Mouse (Mus musculus) adrenal gland, adult 8-10 months (tissue): ENCODE results near the gene Gata1. TPM values are rescaled to one million over a fixed set of nuclear protein-coding genes. Genes with fewer than 3 reads are reported as not detected.
"Not testable (repeated sequence)": the region's sequence is repeated elsewhere in the genome, so short reads cannot be mapped to it uniquely, and the experiment has no call there.

Source experiments
- DNase-seq: peaks from one replicate; pipeline ENCODE4 v3.0.0; 2022
- total RNA-seq, 4 experiments: library from RNA; stranded (reverse); gene quantifications; 2 replicates each; pipeline ENCODE4 v1.2.4; 2022

The Gata1 gene
- total RNA-seq, result 1 to 10 TPM in 2 of 4 experiments, not detected in 2; 1.7 to 2.6 TPM

DNA sequence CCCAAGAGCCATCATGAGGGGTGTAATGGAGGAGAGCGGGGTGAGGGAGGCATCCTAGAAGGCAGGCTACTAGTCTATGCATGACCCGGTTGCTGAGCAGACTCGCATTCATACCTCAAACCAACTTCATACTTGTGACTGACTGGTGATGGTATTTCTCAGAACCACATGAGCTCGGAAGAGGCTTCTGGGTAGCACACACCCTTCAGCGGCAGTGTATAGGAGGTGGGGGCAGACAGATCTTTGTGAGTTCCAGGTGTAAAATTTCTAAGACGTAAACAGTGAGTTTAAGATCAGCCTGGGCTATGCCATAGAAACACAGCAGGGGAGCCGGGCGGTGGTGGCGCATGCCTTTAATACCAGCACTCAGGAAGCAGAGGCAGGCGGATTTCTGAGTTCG, at the start of gene Gata1:
Gata1 (minus strand) TSS at position 180 of the 400 bp plus-strand sequence.
- DNase-seq, result no peak

- no peak for DNase-seq
Measured at GRCm38 (mm10) chrX:8026811-8027210, 48.9 kb upstream of the Gata1 start.

DNA sequence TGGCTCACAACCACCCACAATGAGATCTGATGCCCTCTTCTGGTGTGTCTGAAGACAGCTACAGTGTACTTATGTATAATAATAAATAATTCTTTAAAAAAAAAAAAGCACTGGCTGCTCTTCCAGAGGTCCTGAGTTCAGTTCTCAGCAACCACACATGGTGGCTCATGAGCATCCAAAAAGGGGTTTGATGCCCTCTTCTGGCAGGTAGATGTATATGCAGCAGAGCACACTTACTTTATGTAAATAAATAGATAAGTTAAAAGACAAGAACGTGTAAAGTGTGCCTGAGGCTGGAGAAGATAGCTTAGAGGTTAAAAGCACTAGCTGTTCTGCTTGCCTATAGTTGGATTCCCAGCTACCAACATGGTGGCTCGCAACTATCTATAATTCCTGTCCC, 46.9 kb upstream of the Gata1 start:
- DNase-seq, result no peak

DNA sequence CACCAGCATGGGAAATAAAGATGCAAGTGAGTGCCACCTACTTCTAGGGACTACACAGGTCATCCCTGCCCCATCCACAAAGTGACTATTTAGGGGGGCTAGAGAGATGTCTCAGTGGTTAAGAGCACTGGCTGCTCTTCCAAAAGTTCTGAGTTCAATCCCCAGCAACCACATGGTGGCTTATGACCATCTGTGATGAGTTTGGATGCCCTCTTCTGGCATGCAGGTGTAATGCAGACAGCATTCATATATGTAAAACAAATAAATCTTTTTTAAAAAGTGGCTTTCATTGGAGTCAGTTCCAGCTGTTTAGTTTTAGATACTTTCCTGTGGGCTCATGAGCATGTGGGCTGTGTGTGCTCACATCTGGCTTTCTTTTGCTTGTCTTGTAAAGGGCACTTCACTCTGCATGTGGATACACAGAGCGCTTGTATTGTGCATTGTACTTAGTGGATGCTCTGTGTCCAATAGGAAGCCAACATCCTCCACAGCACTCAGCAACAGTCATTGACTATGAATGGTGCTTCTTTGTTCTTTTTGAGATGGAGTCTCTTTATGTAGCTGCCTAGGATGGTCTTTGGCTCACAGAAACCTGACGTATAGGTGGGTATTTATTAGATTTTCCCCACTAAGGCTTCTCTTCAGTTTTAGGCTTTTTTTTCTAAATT, 42.4 kb upstream of the Gata1 start:
- no peak for DNase-seq

DNA sequence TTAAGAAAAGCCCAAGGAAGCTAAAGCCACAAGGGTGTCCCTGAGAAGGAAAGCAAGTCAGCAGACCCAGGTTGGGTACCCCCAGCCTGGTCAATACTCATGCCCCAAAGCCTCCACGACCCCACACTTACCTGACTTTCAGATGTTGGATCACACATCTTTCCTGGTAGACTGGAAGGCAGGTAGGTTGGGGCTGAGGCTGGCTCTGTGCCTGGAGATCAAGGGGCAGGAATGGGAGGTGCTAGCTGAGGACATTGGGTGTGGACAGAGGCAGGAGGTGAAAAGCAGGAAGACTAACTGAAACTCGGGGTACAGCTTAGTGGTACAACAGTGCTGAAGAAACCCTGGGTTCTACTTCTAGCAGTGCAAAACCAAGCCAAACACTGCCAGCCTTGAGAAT, 40.4 kb upstream of the Gata1 start, which contains the start of gene Glod5:
Glod5 (minus strand) TSS at position 207 of the 400 bp plus-strand sequence.
- no peak for DNase-seq

DNA sequence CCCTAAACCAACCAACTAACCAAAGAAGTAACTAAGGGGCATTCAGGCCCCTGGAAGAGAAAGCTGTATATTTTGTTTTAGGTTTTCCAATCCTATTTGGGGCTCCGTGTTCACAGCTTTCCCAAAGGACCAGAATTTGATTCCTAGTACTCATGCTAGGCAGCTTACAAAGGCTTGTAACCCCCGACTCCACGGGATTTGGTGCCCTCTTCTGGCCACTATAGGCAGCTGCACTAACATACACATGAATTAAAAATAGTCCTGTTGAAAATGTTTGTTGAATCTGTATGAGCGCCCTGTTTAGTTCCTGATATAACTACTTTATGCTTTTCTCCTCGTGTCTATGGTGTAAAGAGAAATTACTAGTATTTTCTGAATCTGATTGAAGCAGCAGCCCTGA, 39.3 kb upstream of the Gata1 start:
- DNase-seq, result no peak

DNA sequence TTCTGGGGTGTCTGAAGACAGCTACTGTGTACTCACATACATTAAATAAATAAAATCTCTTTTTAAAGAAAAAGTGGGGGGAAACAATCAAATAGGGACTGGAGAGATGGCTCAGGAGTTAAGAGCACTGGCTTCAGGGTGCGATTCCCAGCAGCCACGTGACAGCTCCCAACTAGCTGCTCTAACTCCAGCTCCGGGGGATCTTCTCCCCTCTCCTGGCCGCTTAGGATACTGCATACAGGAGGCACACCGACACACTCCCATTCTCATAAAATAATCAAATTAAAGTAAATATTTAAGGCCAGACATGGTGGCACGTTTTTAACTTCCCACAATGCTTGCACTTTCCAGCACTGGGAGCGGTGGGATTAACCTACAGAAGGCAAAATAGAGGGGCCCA, 37.8 kb upstream of the Gata1 start:
- not testable (repeated sequence) for DNase-seq

DNA sequence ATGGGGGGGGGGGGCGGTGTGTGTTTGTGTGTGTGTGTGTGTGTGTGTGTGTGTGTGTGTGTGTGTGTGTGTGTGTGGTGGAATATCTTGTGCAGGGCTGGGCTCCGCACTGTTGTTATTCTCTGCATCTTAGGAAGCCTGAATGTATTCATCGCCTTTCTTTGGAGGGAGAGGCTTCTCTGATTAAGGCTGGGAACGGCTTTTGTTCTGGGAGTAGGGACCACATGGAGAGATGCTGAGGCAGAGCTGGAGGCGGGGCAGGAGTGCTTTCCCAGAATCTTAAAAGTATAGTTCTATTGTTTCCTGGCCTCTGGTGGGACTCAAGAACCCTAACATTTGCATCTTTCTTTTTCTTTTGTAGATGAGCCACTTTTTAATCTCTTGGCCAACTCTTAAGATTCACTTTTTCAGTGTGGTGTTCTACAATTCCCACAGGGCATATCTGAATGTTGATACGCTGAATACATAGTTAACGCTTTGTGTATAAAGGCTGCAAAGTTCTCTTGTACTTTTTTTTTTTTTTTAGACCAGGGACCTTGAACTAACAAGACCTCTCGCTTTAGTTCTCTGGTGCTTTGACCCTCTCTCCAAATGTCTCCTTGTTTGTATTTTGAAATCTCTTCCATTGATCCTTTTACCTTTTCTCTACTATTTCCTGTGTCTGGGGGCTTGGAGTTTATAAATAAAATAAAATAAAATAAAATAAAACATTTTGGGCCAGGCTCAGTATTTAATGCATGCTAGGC, 35.9 kb upstream of the Gata1 start:
- DNase-seq, result no peak

GRCm38 (mm10) chrX:8013157-8013556, 35.3 kb upstream of the Gata1 start:
- no peak for DNase-seq

- DNase-seq, result not testable (repeated sequence)
Measured at GRCm38 (mm10) chrX:8009356-8009755, 31.5 kb upstream of the Gata1 start.

- DNase-seq, result no peak
Measured at GRCm38 (mm10) chrX:8008543-8008942, 30.7 kb upstream of the Gata1 start.

DNA sequence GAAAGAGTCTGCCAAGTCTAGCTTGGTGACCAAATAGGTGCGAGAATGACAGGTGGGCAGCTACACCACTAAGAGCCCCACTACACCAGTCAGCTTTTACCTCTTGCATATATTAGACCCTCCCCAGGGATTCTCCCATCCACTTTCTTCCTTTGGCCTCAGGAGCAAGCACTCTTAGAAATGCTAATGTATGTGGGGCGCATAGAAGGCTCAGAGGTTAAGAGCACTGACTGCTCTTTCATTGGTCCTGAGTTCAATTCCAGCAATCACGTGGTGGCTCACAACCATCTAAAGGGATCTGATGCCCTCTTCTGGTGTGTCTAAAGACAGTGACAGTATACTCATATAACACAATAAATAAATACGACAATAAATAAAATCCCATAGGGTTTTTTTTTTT, 25.1 kb upstream of the Gata1 start:
- DNase-seq, result no peak

- no peak for DNase-seq
Measured at GRCm38 (mm10) chrX:8002001-8002400, 24.1 kb upstream of the Gata1 start.

DNA sequence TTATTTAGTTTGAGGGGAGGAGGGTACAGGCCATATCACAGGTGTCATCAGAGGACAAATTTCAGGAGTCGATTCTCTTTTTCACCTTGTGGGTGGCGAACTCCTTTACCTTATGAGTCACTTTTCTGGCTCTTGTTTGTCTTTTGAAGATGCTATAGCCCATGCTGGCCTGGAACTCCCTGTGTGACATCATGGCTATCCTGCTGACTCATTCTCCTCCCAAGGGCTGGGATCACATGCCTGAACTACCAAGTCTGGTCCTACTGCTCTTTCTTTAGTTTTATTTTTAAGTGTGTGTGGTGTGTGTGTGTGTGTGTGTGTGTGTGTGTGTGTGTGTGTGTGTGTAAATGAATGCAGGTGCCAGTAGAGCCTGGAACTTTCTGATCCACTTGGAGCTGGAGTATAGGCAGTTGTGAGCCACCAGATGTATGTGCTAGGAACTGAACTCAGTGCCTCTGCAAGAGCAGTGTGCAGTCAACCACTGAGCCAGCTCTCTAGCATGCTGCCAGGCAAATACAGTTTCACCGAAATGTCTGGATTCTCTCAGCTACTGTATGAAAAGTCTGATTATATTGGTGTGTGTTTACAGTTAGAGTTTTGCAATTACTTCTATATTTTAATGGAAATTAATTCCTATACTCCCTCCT, 22.8 kb upstream of the Gata1 start:
- peak; percentile 29 for DNase-seq

GRCm38 (mm10) chrX:7993068-7993735, 15.3 kb upstream of the Gata1 start:
- DNase-seq, result no peak

DNA sequence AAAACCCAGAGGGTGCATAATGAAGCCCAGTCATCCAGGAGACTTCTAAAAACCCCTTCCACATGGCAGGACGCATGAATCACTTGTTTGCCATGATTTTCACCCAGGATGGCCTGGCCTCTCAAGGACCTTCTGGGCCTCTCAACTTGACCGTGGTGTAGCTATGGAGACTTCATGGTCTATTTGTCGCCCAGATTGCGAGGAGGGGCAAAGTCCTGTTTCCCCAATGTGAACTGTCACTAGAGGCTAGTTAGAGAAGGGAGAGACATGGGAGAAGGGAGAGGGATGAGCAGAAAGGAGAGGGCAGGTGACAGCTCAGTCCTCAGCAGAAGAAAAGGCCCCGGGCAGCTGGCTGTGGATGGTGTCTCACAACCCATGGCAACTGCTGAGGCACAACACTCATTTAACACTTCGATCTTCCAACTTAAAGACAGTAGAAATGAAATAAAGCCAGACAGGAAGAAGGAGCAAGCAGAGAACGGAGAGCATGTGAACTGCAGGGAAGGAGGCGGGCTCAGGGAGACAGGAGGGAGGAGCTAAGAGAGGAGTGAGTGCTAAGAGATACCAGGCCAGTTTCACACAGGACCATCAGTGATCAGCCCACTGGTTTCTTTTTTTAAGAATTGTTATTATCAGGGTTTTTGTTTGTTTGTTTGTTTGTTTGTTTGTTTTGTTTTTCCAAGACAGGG, 14.7 kb upstream of the Gata1 start:
- DNase-seq, result no peak

DNA sequence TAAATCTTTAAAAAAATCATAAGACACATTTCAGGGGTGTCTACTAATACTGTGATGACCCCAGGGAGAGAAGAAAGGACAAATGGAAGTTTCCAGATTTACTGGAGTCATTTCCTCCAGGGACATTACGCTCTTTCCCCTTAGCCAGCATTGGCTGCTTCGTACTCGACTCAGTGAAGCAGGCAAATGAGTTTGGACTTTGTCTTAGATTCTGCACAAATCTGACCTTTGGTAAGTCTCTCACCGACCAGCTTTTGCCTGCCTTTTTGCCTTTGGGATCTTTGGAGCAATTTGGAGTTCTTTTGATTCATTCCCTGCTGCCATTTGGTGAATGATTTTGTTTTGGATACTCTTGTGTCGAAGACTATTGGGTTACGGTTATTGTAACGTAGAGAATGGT, 3.5 kb upstream of the Gata1 start:
- DNase-seq, result no peak

DNA sequence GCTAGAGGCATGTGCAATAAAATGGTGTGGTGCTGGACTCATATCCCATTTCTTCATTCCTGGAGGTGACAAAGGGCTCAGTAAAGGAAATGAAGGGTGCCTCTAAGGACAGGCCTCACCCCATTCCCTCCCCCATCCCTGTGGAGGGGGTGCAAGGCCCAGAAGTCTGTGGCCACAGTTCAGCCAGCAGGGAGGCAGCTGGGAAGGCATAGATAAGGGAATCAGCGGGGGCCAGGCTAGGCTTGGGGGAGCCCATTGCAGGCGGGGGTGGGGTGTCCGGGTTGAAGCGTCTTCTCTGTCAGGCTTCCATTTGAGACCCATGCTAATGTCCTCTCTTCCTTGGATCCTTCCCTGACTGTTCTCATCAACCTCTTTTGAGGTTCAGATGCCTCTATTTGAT, 6.6 kb downstream of the Gata1 start:
- no peak for DNase-seq

DNA sequence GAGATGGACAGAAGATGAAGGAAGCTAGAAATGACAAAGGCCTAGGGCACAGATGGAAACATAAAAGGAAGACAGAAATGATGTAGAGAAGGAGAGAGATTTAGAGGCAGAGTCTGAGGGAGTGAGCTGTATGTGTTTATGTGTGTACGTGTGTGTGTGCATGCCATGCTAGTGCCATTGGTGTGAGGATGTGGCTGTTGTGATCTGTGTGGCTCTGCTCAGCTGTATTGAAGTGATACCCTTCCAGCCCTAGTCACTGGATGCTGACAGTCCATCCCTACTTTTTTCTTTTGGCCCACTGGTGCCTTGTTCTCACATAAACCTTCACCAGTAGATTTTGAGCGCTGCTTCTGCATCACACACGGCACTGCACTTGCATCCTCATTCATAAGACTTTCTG, 9.0 kb downstream of the Gata1 start:
- DNase-seq, result no peak

GRCm38 (mm10) chrX:7968226-7968625, 9.6 kb downstream of the Gata1 start:
- DNase-seq, result no peak

GRCm38 (mm10) chrX:7967596-7968201, 10.2 kb downstream of the Gata1 start:
- DNase-seq, result no peak

DNA sequence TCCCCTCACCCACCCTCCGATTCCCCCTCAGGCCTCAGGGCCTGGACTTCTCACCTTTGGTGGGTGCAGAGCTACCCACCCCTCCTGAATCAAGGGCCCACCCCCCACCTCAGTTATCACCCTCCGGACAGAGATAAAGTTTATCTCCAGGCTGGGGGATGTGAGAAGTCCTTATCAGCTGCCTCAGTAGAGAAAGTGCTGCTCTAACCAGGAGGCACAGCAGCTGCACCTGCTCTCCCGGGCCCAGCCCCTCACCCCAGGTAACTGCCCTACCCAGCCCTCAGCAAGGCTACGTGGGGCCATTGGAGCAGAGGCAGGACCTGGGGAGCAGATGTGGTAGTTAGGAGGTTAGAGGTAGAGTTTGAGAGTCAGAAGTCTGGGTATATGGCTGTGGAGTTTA, 11.7 kb downstream of the Gata1 start:
- DNase-seq, result no peak
